Mouse (Mus musculus): Measurements from ENCODE around the gene Ss18l1. TPM values are rescaled to one million over a fixed set of nuclear protein-coding genes. Genes with fewer than 3 reads are reported as not detected.

Gene Ss18l1
- 5.3 TPM for total RNA-seq (2023)

DNA sequence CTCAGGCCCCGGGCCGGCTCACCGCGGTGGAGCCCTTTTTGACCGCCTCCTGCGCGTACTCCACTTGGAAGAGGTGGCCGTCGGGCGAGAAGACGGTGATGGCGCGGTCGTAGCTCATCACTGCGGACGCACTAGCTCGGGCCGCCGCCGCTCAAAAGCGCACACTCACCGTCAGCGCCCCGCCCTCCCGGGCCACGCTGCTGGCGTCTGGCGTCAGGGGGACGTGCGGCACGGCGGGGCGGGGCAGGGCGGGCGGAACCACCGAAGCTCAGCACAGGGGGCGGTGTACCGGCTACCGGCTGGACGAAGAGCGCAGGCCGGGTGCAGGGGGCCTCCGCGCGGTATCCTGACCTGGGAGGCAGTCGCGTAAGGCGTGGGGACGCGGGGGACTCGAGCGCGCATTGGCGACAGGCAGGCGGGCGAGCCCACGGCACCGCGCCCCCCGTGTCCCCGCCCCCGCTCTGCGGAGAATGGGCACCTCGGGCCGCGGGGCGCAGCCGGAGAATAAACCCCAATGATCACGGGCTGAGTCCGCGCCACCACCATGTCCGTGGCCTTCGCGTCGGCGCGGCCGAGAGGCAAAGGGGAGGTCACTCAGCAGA is at the start of gene Ss18l1, which contains the start of gene Psma7:
Gene Ss18l1 (plus strand): TSS at position 254 of the 602 bp plus-strand sequence.
Gene Psma7 (minus strand): TSS at position 178 of the 602 bp plus-strand sequence.

DNA sequence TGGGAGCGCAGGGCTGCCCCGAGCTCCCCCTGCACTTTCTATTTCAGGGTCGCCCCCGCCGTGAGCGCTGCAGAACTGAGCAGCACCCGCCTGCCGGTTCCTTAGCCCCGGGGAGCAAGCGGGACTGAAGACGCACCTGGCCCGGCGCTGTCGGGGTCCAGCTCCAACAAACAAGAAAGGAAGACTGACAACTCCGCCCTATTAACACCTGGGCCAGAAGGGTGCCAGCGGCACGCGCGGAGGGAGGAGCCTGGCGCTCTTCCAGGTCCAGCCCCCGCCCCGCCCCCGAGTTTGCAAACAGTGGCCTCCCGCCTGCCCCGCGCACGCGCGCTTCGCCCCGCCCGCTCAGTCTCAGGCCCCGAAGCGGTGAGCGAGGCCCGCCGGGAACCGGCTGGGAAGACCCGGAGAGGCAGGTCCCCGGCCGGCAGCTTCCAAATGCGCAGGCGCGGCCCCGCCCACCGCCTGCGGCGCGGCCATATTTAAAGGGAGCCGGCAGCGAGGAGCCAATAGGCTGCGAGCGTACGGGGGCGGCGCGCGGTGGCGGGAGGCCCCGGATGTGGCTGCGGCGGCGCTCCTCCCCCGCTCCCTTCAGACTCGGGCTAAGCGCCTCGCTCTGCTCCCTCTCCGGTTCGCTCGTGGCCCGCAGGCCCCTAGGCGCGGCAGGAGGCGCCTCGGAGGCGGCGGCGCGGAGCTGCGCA is 17.8 kb upstream of the Ss18l1 start, which contains the start of gene Lsm14b:
Gene Lsm14b (plus strand): TSS at position 587 of the 698 bp plus-strand sequence.

DNA sequence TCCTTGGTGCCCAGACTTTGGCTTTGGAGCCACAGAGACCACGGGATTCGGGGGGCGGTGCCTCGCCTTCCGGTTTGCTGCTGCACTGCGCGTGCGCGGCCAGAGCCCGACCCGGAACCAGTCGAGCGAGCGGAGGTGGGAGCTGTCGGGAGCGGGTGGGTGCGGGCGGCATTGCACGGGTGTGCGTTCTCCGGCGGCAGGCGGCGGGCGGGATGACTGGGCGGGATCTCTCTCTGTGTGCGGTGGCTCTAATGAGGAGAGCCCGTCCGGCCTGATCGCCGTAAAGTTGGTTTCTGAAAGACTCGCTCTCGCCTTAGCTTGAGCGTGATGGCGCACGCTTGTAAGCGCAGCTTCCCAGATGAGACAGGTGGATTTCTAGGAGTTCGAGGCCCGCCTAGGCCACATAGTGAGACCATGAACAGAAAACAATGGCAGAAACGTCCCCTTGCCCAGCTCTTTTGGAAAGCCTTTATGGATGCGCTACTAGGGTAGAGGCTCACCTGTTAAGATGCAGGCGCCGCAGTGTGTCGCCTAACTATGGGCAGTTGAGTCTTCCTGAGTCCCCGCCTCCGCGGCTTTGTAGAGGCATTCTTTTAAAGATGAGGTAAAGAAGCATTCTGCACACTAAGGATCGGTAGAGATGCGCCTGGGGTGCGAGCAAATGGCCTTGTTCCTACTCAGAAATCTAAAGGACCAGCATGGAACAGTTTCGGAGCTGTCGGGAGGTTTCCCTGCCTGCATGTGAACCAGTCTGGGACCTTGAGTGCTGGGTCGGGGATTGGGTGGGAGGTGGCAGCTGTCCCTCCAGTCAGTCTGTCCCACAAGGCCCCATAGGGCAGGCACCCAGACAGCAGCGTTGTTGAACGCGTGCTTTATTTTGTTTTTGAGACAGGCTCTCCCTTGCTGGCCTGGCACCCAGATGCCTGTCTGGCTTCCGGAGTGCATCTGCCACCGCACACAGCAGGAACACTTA is 28.5 kb downstream of the Ss18l1 start, which contains the start of gene Mtg2:
Gene Mtg2 (plus strand): TSS at position 108 of the 973 bp plus-strand sequence.

DNA sequence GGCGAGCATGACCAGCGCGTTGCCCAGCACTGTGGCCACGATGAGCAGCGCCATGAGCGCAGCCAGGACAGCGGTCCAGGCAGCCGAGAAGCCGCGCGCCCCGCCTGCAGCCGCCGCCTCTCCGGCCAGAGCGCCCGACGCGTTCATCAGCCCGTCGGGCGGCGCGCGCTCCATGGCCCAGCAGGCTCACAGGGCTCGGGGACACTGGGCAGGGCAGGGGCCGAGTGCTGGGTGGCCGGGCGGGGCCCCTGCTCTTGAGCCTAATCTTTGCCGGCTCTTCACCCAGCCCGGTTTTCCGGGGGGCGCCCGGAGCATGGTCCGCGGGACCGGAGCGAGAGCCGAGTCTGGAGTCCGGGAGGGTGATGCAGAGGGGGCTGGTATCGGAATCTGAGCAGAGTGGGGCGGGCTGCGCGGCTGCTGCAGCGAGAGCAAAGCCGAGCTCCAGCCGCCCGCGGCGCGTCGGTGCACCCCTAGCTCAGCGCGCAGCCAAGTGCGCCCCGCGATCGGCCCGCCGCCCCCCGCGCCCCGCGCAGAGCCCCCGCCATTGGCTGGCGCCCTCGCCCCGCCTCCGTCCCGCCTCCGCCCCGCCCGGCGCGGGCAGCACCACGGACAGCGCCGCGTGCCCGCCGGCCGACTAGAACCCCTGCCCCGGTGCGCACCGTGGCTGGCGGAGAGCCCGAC is 61.8 kb downstream of the Ss18l1 start, which contains the start of gene Hrh3:
Gene Hrh3 (minus strand): TSS at position 511 of the 681 bp plus-strand sequence.

DNA sequence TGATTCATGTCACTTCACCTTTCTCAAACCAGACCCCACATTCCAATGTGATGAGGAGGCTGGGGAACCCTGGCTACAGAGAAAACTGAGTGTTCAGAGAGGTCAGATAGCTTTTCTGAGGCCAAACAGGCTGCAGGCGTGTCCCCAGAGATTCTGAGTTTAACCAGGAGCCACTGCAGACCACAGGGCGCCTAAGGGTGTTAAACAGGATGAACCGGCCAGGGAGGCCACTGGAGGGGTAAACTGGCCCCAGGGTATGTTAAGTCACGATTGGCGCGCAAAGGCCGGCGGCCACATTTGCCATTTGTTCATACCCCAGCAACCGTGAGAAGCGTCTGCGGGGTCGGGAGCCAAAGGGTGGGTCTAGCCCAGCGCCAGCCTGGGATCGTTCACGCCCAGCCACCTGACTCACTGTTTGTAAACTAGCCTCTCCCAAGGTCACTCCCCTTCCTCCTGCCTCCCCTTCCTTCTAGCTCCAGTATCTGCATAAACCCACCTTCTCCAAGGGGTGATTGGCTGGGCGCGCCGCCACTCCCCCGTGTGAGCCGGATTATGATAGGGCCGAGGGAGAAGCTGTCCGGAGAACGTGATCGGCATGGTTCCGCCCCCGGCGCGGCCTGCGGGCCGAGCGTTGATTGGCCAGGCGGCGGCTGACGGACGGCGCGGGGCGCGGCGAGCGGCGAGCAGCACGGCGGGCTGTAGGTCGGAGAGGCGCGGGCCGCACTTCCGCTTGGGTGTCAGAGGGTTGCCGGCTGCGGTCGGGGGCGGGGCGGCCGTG is 76.5 kb downstream of the Ss18l1 start, which contains the start of gene Osbpl2:
Gene Osbpl2 (plus strand): TSS at position 646 of the 778 bp plus-strand sequence.

Other genes starting within 250 kb of the Ss18l1 start
- gene Taf4, start 65.9 kb upstream of the Ss18l1 start, total RNA-seq (2023): 38.7 TPM
- gene Lsm14b, start 17.5 kb upstream of the Ss18l1 start, total RNA-seq (2023): 39.2 TPM
- 120 TPM for gene Psma7, start 76 bp upstream of the Ss18l1 start, total RNA-seq (2023)
- 17.5 TPM for gene Mtg2, start 28.1 kb downstream of the Ss18l1 start, total RNA-seq (2023)
- gene Hrh3, start 62.0 kb downstream of the Ss18l1 start, total RNA-seq (2023): not detected
- 31.1 TPM for gene Osbpl2, start 76.8 kb downstream of the Ss18l1 start, total RNA-seq (2023)
- gene Adrm1, start 129.0 kb downstream of the Ss18l1 start, total RNA-seq (2023): 129 TPM
- gene Lama5, start 183.3 kb downstream of the Ss18l1 start, total RNA-seq (2023): 0.29 TPM
- gene Rps21, start 214.9 kb downstream of the Ss18l1 start, total RNA-seq (2023): 2,699 TPM
- 41.6 TPM for gene Cables2, start 231.0 kb downstream of the Ss18l1 start, total RNA-seq (2023)
- gene Rbbp8nl, start 247.4 kb downstream of the Ss18l1 start, total RNA-seq (2023): not detected

Measured in CD4-positive naive resting alpha-beta T cell, adult 76 days (primary cell).